Mouse (Mus musculus) heart, embryonic 12.5 days (tissue): ENCODE results near the gene Ms4a10. TPM values are rescaled to one million over a fixed set of nuclear protein-coding genes. Genes with fewer than 3 reads are reported as not detected.

Experiments used
- ATAC-seq: fragments of 200-750 bp; cut with Nextera tagmentation; 2 replicates; pipeline ENCODE4 v1.8.0; 2017; ENCODE audit warnings: moderate TSS enrichment, moderate library complexity; ENCODE audit not compliant: insufficient number of reproducible peaks, low FRiP score
- H3K27ac ChIP-seq: fragments of 300-500 bp; sonication (generic); 2 replicates; pipeline ENCODE4 v1.5.1; 2016; ENCODE audit warnings: mild to moderate bottlenecking, moderate library complexity; ENCODE audit not compliant: poor library complexity, severe bottlenecking
- H3K27me3 ChIP-seq: fragments of 300-500 bp; sonication (generic); replicated peaks from 2 replicates; pipeline ENCODE4 v1.6.1; 2016; ENCODE audit warnings: mild to moderate bottlenecking, moderate library complexity
- H3K36me3 ChIP-seq: fragments of 300-500 bp; sonication (generic); 2 replicates; pipeline ENCODE4 v1.6.1; 2016; ENCODE audit warnings: mild to moderate bottlenecking, moderate library complexity
- H3K4me1 ChIP-seq: fragments of 300-500 bp; sonication (generic); replicated peaks from 2 replicates; pipeline ENCODE4 v1.6.1; 2016; ENCODE audit warnings: mild to moderate bottlenecking
- H3K4me2 ChIP-seq: fragments of 300-500 bp; sonication (generic); 2 replicates; pipeline ENCODE4 v1.6.1; 2016; ENCODE audit warnings: mild to moderate bottlenecking, moderate library complexity
- H3K4me3 ChIP-seq: fragments of 300-500 bp; sonication (generic); 2 replicates; pipeline ENCODE4 v1.5.1; 2016; ENCODE audit warnings: mild to moderate bottlenecking
- H3K9ac ChIP-seq: fragments of 300-500 bp; sonication (generic); 2 replicates; pipeline ENCODE4 v1.6.1; 2016; ENCODE audit warnings: mild to moderate bottlenecking, moderate library complexity
- H3K9me3 ChIP-seq: fragments of 300-500 bp; sonication (generic); replicated peaks from 2 replicates; pipeline ENCODE4 v1.6.1; 2016; ENCODE audit warnings: mild to moderate bottlenecking, moderate library complexity
- WGBS: fragments of 180-500 bp; shearing (Covaris S2); methylation state at CpG from one replicate; pipeline ENCODE4 v1.1.7; 2016; 5-methylcytosine and 5-hydroxymethylcytosine counted together
- polyA plus RNA-seq: library from polyadenylated mRNA; unstranded; fragments of >200 nt; fragmentation: Nextera tagmentation; extraction: Ambion mirVana; gene quantifications from 2 replicates; pipeline ENCODE4 v1.2.1, GENCODE M21; 2016

Gene Ms4a10
- not detected in 2 replicates for polyA plus RNA-seq

- H3K27me3 ChIP-seq = no peaks in the 10 kb centered on the region; the same call in 1 of the 2 replicates
- no peak within 1 kb of the TSS for H3K4me2 ChIP-seq
- ATAC-seq = no peak; the same call in 1 of the 2 replicates
- WGBS = 21% methylated on average over 4 of the region's 4 CpGs
- peaks cover 7% of the 10 kb centered on the region for H3K9me3 ChIP-seq
- H3K27ac ChIP-seq = no peak within 1 kb of the TSS
- no peaks in the 10 kb centered on the region for H3K36me3 ChIP-seq
- no peak within 1 kb of the TSS for H3K9ac ChIP-seq
- no peak within 1 kb of the TSS for H3K4me3 ChIP-seq
- peaks cover 13% of the 10 kb centered on the region for H3K4me1 ChIP-seq
These were observed at the start of gene Ms4a10 for GRCm38 (mm10) chr19:10974238-10974865. Gene Ms4a10, minus strand, starts transcription at chr19:10974670.

DNA sequence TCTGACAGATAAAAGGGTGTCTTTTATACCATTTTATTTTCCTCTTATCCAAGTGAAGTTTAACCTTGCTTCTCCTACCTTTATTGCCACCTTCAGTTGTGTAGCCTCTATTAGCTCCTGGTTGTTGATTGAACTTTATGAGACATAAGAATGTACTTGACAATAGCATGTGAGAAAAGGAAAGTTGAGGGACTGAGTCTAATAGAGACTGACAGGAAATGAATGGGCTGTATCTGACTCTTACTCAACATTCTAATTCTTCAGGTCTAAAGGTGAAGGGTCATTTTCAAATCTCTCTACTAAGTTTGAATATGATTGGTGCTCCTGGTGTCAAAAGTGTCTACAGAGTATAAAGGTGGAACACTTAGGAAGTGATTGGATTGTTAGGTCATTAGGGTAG, 47.9 kb upstream of the Ms4a10 start:
- Histone ChIP-seq H3K27ac (no peak overlapping the region), H3K4me1 (no peaks in the 10 kb centered on the region), H3K4me3 (no peak overlapping the region), H3K9me3 (no peaks in the 10 kb centered on the region), H3K36me3 (no peaks in the 10 kb centered on the region), H3K4me2 (no peak overlapping the region), H3K27me3 (no peaks in the 10 kb centered on the region), H3K9ac (no peak overlapping the region)
- no peak for ATAC-seq

- WGBS = 77% methylated on average over 3 of the region's 3 CpGs
- H3K27me3 ChIP-seq = no peaks in the 10 kb centered on the region
- no peak for ATAC-seq
- no peak within 1 kb of the TSS for H3K4me3 ChIP-seq
- no peak within 1 kb of the TSS for H3K9ac ChIP-seq
- no peak within 1 kb of the TSS for H3K4me2 ChIP-seq
- no peaks in the 10 kb centered on the region for H3K36me3 ChIP-seq
- no peaks in the 10 kb centered on the region for H3K9me3 ChIP-seq
- H3K27ac ChIP-seq = no peak within 1 kb of the TSS
- H3K4me1 ChIP-seq = no peaks in the 10 kb centered on the region; the same call in 1 of the 2 replicates
These were observed 43.4 kb upstream of the Ms4a10 start, which contains the start of gene Ms4a18 for GRCm38 (mm10) chr19:11017891-11018290. Gene Ms4a18, minus strand, starts transcription at chr19:11018031.

GRCm38 (mm10) chr19:11017251-11017650, 42.8 kb upstream of the Ms4a10 start:
- Histone ChIP-seq H3K27me3 (no peaks in the 10 kb centered on the region), H3K36me3 (no peaks in the 10 kb centered on the region), H3K4me3 (no peak overlapping the region), H3K9me3 (no peaks in the 10 kb centered on the region), H3K4me2 (no peak overlapping the region), H3K4me1 (no peaks in the 10 kb centered on the region; the same call in 1 of the 2 replicates), H3K27ac (no peak overlapping the region), H3K9ac (no peak overlapping the region)
- whole genome bisulfite sequencing = 63% methylated on average over 2 of the region's 2 CpGs
- ATAC-seq = no peak

- H3K4me2 ChIP-seq = no peak overlapping the region
- 68% methylated on average over 1 of the region's 1 CpGs for WGBS
- no peak overlapping the region for H3K27ac ChIP-seq
- no peaks in the 10 kb centered on the region for H3K27me3 ChIP-seq
- H3K36me3 ChIP-seq = no peaks in the 10 kb centered on the region
- H3K9me3 ChIP-seq = no peaks in the 10 kb centered on the region
- H3K9ac ChIP-seq = no peak overlapping the region
- no peak overlapping the region for H3K4me3 ChIP-seq
- ATAC-seq = no peak
- H3K4me1 ChIP-seq = no peaks in the 10 kb centered on the region; the same call in 1 of the 2 replicates
These were observed 41.5 kb upstream of the Ms4a10 start for GRCm38 (mm10) chr19:11015998-11016397.

- Histone ChIP-seq H3K4me2 (no peak overlapping the region), H3K4me1 (no peaks in the 10 kb centered on the region; the same call in 1 of the 2 replicates), H3K9ac (no peak overlapping the region), H3K27me3 (no peaks in the 10 kb centered on the region), H3K9me3 (no peaks in the 10 kb centered on the region), H3K36me3 (no peaks in the 10 kb centered on the region), H3K4me3 (no peak overlapping the region), H3K27ac (no peak overlapping the region)
- ATAC-seq = no peak
These were observed 41.0 kb upstream of the Ms4a10 start for GRCm38 (mm10) chr19:11015468-11015867.

DNA sequence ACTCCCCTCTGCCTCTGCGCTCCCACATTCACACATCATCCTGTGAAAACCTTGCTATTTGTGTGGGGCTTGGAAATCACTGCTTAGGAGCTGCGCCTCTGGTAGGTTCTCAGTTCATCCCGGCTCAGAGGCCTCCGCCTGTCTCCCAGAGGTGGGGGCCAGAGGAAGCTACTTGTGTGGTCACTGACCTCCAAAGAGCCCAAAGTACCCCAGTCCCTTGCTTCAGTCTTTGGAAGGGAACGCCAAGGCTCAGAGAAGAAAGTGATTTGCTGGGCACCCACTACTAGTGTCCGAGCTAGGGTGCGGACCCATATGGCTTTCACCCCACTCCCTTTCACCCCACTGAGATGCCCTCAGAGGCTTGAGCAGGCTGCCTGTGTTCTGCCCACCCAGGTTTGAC, 18.7 kb upstream of the Ms4a10 start, which contains the start of gene Ms4a15:
Ms4a15 (minus strand) TSS at position 101 of the 400 bp plus-strand sequence.
- Histone ChIP-seq H3K4me2 (no peak within 1 kb of the TSS), H3K36me3 (no peaks in the 10 kb centered on the region), H3K27me3 (0 out of 2 replicates have a peak, but pooled peaks cover 3% of the 10 kb centered on the region), H3K9me3 (no peaks in the 10 kb centered on the region), H3K9ac (no peak within 1 kb of the TSS), H3K27ac (no peak within 1 kb of the TSS), H3K4me3 (no peak within 1 kb of the TSS), H3K4me1 (peaks cover 7% of the 10 kb centered on the region)
- 79% methylated on average over 7 of the region's 7 CpGs for WGBS
- ATAC-seq = no peak

DNA sequence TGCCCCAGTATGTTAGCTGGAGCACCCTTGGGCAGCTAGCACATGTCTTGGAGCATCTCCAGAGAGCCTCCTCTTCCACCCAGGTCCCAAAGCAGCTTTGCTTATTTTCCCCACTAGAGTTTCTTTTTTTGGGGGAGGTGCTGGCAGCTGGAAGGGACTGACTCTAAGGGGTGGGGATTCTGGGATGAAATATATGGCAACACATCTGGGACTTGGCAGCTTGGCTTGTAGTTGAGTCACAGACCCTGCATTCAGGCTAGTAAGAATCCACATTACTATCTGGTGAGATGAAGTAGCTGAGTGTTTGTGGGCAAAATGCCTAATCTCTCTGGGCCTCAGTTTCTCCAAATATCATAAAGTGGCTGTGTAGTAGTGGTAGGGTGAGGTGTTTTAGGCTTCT, 17.4 kb upstream of the Ms4a10 start:
- no peak for ATAC-seq
- H3K4me2 ChIP-seq = no peak overlapping the region
- peaks cover 3% of the 10 kb centered on the region; the same call in 1 of the 2 replicates for H3K27me3 ChIP-seq
- H3K9me3 ChIP-seq = no peaks in the 10 kb centered on the region
- H3K27ac ChIP-seq = no peak overlapping the region
- no peak overlapping the region for H3K9ac ChIP-seq
- H3K36me3 ChIP-seq = no peaks in the 10 kb centered on the region
- peaks cover 7% of the 10 kb centered on the region for H3K4me1 ChIP-seq
- H3K4me3 ChIP-seq = no peak overlapping the region

DNA sequence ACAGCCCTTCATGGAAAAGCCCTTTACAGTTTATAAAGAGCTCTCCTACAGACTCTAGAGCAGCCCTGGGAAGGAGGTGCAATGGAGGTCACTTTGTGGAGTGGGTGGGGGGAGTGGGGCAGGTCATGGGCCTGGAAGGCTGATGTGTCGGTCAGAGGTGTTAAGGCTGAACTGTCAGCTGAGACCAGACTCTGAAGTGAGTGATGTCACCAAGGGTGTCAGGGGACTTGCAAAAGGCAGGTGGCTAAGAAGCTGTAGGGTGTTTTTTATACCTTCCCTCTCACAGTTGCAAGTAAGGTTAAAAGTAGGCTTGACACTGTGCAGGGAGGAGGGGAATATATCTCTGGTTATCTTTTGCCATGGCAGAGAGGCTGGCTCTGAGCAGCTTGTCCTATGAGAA, 16.3 kb upstream of the Ms4a10 start:
- peaks cover 3% of the 10 kb centered on the region; the same call in 1 of the 2 replicates for H3K27me3 ChIP-seq
- no peak overlapping the region for H3K4me2 ChIP-seq
- H3K9me3 ChIP-seq = no peaks in the 10 kb centered on the region
- ATAC-seq = 0 out of 2 replicates have a peak, but pooled peaks have one; percentile 22
- H3K36me3 ChIP-seq = no peaks in the 10 kb centered on the region
- WGBS = 19% methylated on average over 1 of the region's 1 CpGs
- peaks cover 7% of the 10 kb centered on the region for H3K4me1 ChIP-seq
- H3K9ac ChIP-seq = no peak overlapping the region
- no peak overlapping the region for H3K4me3 ChIP-seq
- H3K27ac ChIP-seq = no peak overlapping the region

GRCm38 (mm10) chr19:10988563-10988962, 14.1 kb upstream of the Ms4a10 start:
- H3K4me1 ChIP-seq = peaks cover 8% of the 10 kb centered on the region
- H3K4me2 ChIP-seq = no peak overlapping the region
- H3K9ac ChIP-seq = no peak overlapping the region
- WGBS = 78% methylated on average over 1 of the region's 1 CpGs
- H3K4me3 ChIP-seq = no peak overlapping the region
- no peaks in the 10 kb centered on the region for H3K36me3 ChIP-seq
- ATAC-seq = no peak
- H3K9me3 ChIP-seq = no peaks in the 10 kb centered on the region
- H3K27ac ChIP-seq = no peak overlapping the region
- H3K27me3 ChIP-seq = peaks cover 3% of the 10 kb centered on the region; the same call in 1 of the 2 replicates

DNA sequence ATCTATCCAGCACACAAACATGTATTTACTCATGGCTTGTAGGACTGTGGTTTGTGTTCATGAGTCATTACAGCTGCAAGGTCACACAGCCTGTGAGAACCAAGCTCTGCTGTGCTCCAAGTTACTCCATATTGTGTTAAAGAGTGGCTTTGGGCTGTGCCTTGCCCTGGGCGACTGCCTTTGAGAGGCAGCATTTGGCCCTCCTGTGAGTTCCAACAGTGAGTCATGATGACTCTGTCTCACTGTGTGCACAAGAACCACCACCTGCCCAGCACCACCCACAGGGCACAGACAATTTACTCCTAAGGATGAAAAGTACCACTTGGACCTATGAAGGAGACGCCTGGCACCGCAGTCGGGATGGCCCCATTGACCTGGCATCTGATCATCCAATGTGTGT, 11.4 kb upstream of the Ms4a10 start:
- 77% methylated on average over 4 of the region's 4 CpGs for WGBS

GRCm38 (mm10) chr19:10984551-10984950, 10.1 kb upstream of the Ms4a10 start:
- Histone ChIP-seq H3K9ac (no peak overlapping the region), H3K36me3 (no peaks in the 10 kb centered on the region), H3K4me1 (peaks cover 12% of the 10 kb centered on the region; the same call in 1 of the 2 replicates), H3K9me3 (no peaks in the 10 kb centered on the region), H3K27ac (no peak overlapping the region), H3K4me2 (no peak overlapping the region), H3K4me3 (no peak overlapping the region), H3K27me3 (no peaks in the 10 kb centered on the region; the same call in 1 of the 2 replicates)
- 68% methylated on average over 13 of the region's 13 CpGs for WGBS
- ATAC-seq = no peak

More for the DNA sequence above, 11.4 kb upstream of the Ms4a10 start:
- no peak overlapping the region for H3K9ac ChIP-seq
- H3K4me2 ChIP-seq = no peak overlapping the region
- H3K9me3 ChIP-seq = no peaks in the 10 kb centered on the region
- no peaks in the 10 kb centered on the region for H3K36me3 ChIP-seq
- no peaks in the 10 kb centered on the region; the same call in 1 of the 2 replicates for H3K27me3 ChIP-seq
- no peak overlapping the region for H3K27ac ChIP-seq
- ATAC-seq = no peak
- no peak overlapping the region for H3K4me3 ChIP-seq
- H3K4me1 ChIP-seq = peaks cover 11% of the 10 kb centered on the region
